Mouse (Mus musculus) spleen, postnatal 4 days (tissue): ENCODE measurements around the gene Scfd2.
A peak's percentile ranks its signal among the peaks of the same experiment; 100 is the strongest.

Experiments used
- DNase-seq, 2 experiments: peaks; one replicate each; pipeline ENCODE4 v3.0.0; 2022; ENCODE audit warnings: low spot score in 2 of 2

The Scfd2 gene

GRCm38 (mm10) chr5:74277216-74277615, 254.3 kb downstream of the Scfd2 start:
- no peak for DNase-seq

GRCm38 (mm10) chr5:74273313-74273712, 258.2 kb downstream of the Scfd2 start:
- DNase-seq = no peak

GRCm38 (mm10) chr5:74267736-74268369, 263.7 kb downstream of the Scfd2 start:
- no peak for DNase-seq

GRCm38 (mm10) chr5:74267196-74267595, 264.4 kb downstream of the Scfd2 start:
- no peak for DNase-seq

GRCm38 (mm10) chr5:74266476-74266819, 265.1 kb downstream of the Scfd2 start:
- no peak for DNase-seq

- no peak for DNase-seq
These were observed 265.7 kb downstream of the Scfd2 start for GRCm38 (mm10) chr5:74265601-74266475.

GRCm38 (mm10) chr5:74265151-74265550, 266.4 kb downstream of the Scfd2 start:
- no peak for DNase-seq

GRCm38 (mm10) chr5:74264541-74264940, 267.0 kb downstream of the Scfd2 start:
- no peak for DNase-seq

GRCm38 (mm10) chr5:74261016-74261415, 270.5 kb downstream of the Scfd2 start:
- peak in 1 of 2 experiments; percentile 7 for DNase-seq

GRCm38 (mm10) chr5:74260378-74260809, 271.2 kb downstream of the Scfd2 start:
- peak in 1 of 2 experiments; percentile 9 for DNase-seq

- DNase-seq = no peak
These were observed 274.9 kb downstream of the Scfd2 start for GRCm38 (mm10) chr5:74256705-74257104.

GRCm38 (mm10) chr5:74254996-74255395, 276.6 kb downstream of the Scfd2 start:
- DNase-seq = no peak

GRCm38 (mm10) chr5:74253724-74254328, 277.7 kb downstream of the Scfd2 start:
- no peak for DNase-seq

- no peak for DNase-seq
These were observed 278.8 kb downstream of the Scfd2 start for GRCm38 (mm10) chr5:74252672-74253286.

GRCm38 (mm10) chr5:74250947-74251346, 280.6 kb downstream of the Scfd2 start:
- no peak for DNase-seq

- DNase-seq = no peak
These were observed 281.3 kb downstream of the Scfd2 start for GRCm38 (mm10) chr5:74250308-74250707.

GRCm38 (mm10) chr5:74249794-74250193, 281.8 kb downstream of the Scfd2 start:
- no peak for DNase-seq

- DNase-seq = no peak
These were observed 284.6 kb downstream of the Scfd2 start for GRCm38 (mm10) chr5:74246971-74247370.

GRCm38 (mm10) chr5:74246453-74246852, 285.1 kb downstream of the Scfd2 start:
- no peak for DNase-seq

GRCm38 (mm10) chr5:74245641-74246145, 285.9 kb downstream of the Scfd2 start:
- no peak for DNase-seq

GRCm38 (mm10) chr5:74244406-74245019, 287.0 kb downstream of the Scfd2 start:
- no peak for DNase-seq

GRCm38 (mm10) chr5:74242654-74243053, 288.9 kb downstream of the Scfd2 start:
- no peak for DNase-seq
